Mouse (Mus musculus) ES-Bruce4 (cell line): ENCODE data around the gene Mrgprd. TPM values are rescaled to one million over a fixed set of nuclear protein-coding genes. Genes with fewer than 3 reads are reported as not detected.

Experiments used
- H3K27ac ChIP-seq: 2 replicates; pipeline ENCODE4 v1.5.1; 2012; ENCODE audit warnings: low read length, inconsistent platforms; ENCODE audit not compliant: insufficient read depth
- H3K27me3 ChIP-seq: 2 replicates; pipeline ENCODE4 v1.6.1; 2012; ENCODE audit warnings: mild to moderate bottlenecking, low read length, inconsistent platforms; ENCODE audit not compliant: control insufficient read depth, poor library complexity, insufficient read depth, severe bottlenecking
- H3K36me3 ChIP-seq: 2 replicates; pipeline ENCODE4 v1.6.1; 2012; ENCODE audit warnings: inconsistent platforms, mild to moderate bottlenecking, low read length, moderate library complexity; ENCODE audit not compliant: control insufficient read depth, poor library complexity, insufficient read depth, severe bottlenecking
- H3K4me1 ChIP-seq: one replicate; pipeline ENCODE4 v1.8.1; 2011; ENCODE audit warnings: low read length; ENCODE audit not compliant: control insufficient read depth, insufficient read depth
- H3K4me3 ChIP-seq: 2 replicates; pipeline ENCODE4 v1.5.1; 2011; ENCODE audit warnings: low read depth, mild to moderate bottlenecking, low read length
- H3K9ac ChIP-seq: 2 replicates; pipeline ENCODE4 v1.6.1; 2012; ENCODE audit warnings: low read depth, mild to moderate bottlenecking, inconsistent platforms; ENCODE audit not compliant: poor library complexity, severe bottlenecking
- H3K9me3 ChIP-seq: replicated peaks from 2 replicates; pipeline ENCODE4 v1.6.1; 2012; ENCODE audit warnings: mild to moderate bottlenecking, low read length, inconsistent platforms; ENCODE audit not compliant: control insufficient read depth, poor library complexity, insufficient read depth, severe bottlenecking
- CTCF ChIP-seq: IDR thresholded peaks from one replicate; pipeline ENCODE4 v1.8.1; 2011; ENCODE audit warnings: low read depth, low read length
- EP300 ChIP-seq: IDR thresholded peaks from 2 replicates; pipeline ENCODE4 v1.6.1; 2011; ENCODE audit warnings: low read depth, low read length; ENCODE audit not compliant: insufficient read depth
- POLR2A ChIP-seq: IDR thresholded peaks from one replicate; pipeline ENCODE4 v1.8.1; 2011; ENCODE audit warnings: low read length; ENCODE audit not compliant: insufficient read depth
- polyA plus RNA-seq: library from polyadenylated mRNA; stranded (reverse); fragments of >200 nt; gene quantifications from 2 replicates; pipeline ENCODE4 v1.2.4, GENCODE M21; 2011; ENCODE audit warnings: low read depth; ENCODE audit not compliant: missing spikeins, insufficient read depth, insufficient read length

The Mrgprd gene
- polyA plus RNA-seq, 1 experiment: not detected

- TF ChIP-seq EP300: no peak
- TF ChIP-seq POLR2A: no peak
- TF ChIP-seq CTCF: no peak
- no peaks in the 10 kb centered on the region for H3K4me1 ChIP-seq
- no peaks in the 10 kb centered on the region for H3K27me3 ChIP-seq
- H3K36me3 ChIP-seq: no peaks in the 10 kb centered on the region
- H3K9ac ChIP-seq: no peak overlapping the region
- H3K9me3 ChIP-seq: no peaks in the 10 kb centered on the region
- no peak overlapping the region for H3K27ac ChIP-seq
- H3K4me3 ChIP-seq: peak overlapping the region; percentile 18; the same call in 1 of the 2 replicates
Measured at GRCm38 (mm10) chr7:145308061-145308675, 6.5 kb upstream of the Mrgprd start.

- Histone ChIP-seq H3K27me3 (no peaks in the 10 kb centered on the region), H3K27ac (no peak overlapping the region), H3K9ac (no peak overlapping the region), H3K9me3 (no peaks in the 10 kb centered on the region), H3K4me3 (no peak overlapping the region), H3K4me1 (no peaks in the 10 kb centered on the region), H3K36me3 (no peaks in the 10 kb centered on the region)
- no peak for TF ChIP-seq CTCF
Measured at GRCm38 (mm10) chr7:145308866-145309265, 5.8 kb upstream of the Mrgprd start.

GRCm38 (mm10) chr7:145309877-145310276 is 4.8 kb upstream of the Mrgprd start:
- no peaks in the 10 kb centered on the region for H3K9me3 ChIP-seq
- H3K27ac ChIP-seq: no peak overlapping the region
- H3K4me1 ChIP-seq: peaks cover 3% of the 10 kb centered on the region
- no peak overlapping the region for H3K9ac ChIP-seq
- TF ChIP-seq EP300 (no peak), CTCF (no peak), POLR2A (no peak)
- no peaks in the 10 kb centered on the region for H3K27me3 ChIP-seq
- H3K4me3 ChIP-seq: no peak overlapping the region
- no peaks in the 10 kb centered on the region for H3K36me3 ChIP-seq

- Histone ChIP-seq H3K4me3 (no peak overlapping the region), H3K27ac (no peak overlapping the region), H3K36me3 (no peaks in the 10 kb centered on the region), H3K4me1 (peaks cover 3% of the 10 kb centered on the region), H3K9me3 (no peaks in the 10 kb centered on the region), H3K27me3 (no peaks in the 10 kb centered on the region), H3K9ac (no peak overlapping the region)
- TF ChIP-seq EP300: no peak
- no peak for TF ChIP-seq CTCF
- TF ChIP-seq POLR2A: no peak
Measured at GRCm38 (mm10) chr7:145310526-145310925, 4.1 kb upstream of the Mrgprd start.

- TF ChIP-seq CTCF: no peak
- TF ChIP-seq POLR2A: no peak
- no peak for TF ChIP-seq EP300
- H3K9ac ChIP-seq: no peak overlapping the region
- peaks cover 3% of the 10 kb centered on the region for H3K4me1 ChIP-seq
- no peaks in the 10 kb centered on the region for H3K9me3 ChIP-seq
- no peaks in the 10 kb centered on the region for H3K27me3 ChIP-seq
- no peak overlapping the region for H3K27ac ChIP-seq
- H3K4me3 ChIP-seq: no peak overlapping the region
- H3K36me3 ChIP-seq: no peaks in the 10 kb centered on the region
Measured at GRCm38 (mm10) chr7:145312137-145312536, 2.5 kb upstream of the Mrgprd start.

- no peaks in the 10 kb centered on the region for H3K27me3 ChIP-seq
- TF ChIP-seq EP300 (no peak), POLR2A (no peak), CTCF (no peak)
- H3K4me1 ChIP-seq: peaks cover 3% of the 10 kb centered on the region
- H3K9me3 ChIP-seq: no peaks in the 10 kb centered on the region
- H3K9ac ChIP-seq: no peak overlapping the region
- H3K27ac ChIP-seq: no peak overlapping the region
- no peaks in the 10 kb centered on the region for H3K36me3 ChIP-seq
- H3K4me3 ChIP-seq: no peak overlapping the region
Measured at GRCm38 (mm10) chr7:145317522-145317921, 2.9 kb downstream of the Mrgprd start.
